Mouse (Mus musculus): ENCODE data around the gene Rora. TPM values are rescaled to one million over a fixed set of nuclear protein-coding genes. Genes with fewer than 3 reads are reported as not detected.

Gene Rora
- polyA plus RNA-seq, 1 experiment, result 0.06 TPM

DNA sequence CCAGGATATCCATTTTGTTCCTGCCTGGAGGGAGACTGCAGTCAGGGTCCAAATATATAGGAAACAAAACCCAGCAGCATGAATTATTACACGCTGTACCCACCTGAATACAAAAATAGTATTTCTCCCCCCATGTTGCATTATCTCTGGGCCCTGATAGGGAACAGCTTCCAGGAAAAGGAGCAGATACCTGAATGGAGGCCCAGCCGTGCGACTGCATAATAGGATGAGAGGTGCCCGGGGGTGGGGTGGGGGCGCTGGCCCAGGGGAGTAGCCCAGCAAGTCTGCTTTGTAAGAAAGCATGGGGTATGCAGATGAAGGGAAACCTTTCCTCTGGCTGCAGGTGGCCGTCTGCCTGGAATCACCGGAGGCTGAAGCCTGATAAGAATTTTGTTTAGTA lies 108.1 kb downstream of the Rora start:
- Histone ChIP-seq H3K4me3 (ENCODE audit: insufficient read depth, poor library complexity, severe bottlenecking) (no peak overlapping the region), H3ac (ENCODE audit: control insufficient read depth, insufficient read length, low read depth) (no peak overlapping the region), H3K79me2 (ENCODE audit: control insufficient read depth, insufficient read depth) (no peaks in the 10 kb centered on the region), H3K27me3 (ENCODE audit: control insufficient read depth, insufficient read depth, insufficient read length) (no peaks in the 10 kb centered on the region), H3K36me3 (ENCODE audit: control insufficient read depth, insufficient read depth) (no peaks in the 10 kb centered on the region), H3K79me3 (ENCODE audit: low read depth) (no peaks in the 10 kb centered on the region)
- TF ChIP-seq CEBPB (IDR thresholded peaks at IDR 0.05; ENCODE audit: low read depth) (no peak), MYOD1 (IDR thresholded peaks at IDR 0.05; ENCODE audit: control insufficient read depth, insufficient read length, low read depth) (no peak), USF1 (IDR thresholded peaks at IDR 0.05; ENCODE audit: low read depth) (no peak), MYOG (IDR thresholded peaks at IDR 0.05; ENCODE audit: control insufficient read depth, extremely low read depth, insufficient read length) (no peak), FOSL1 (IDR thresholded peaks at IDR 0.05; ENCODE audit: insufficient read depth, low read length, poor library complexity, severe bottlenecking) (no peak), MAX (IDR thresholded peaks at IDR 0.05) (no peak), CTCF (IDR thresholded peaks at IDR 0.05; ENCODE audit: control insufficient read depth, insufficient read depth, insufficient read length) (no peak)

DNA sequence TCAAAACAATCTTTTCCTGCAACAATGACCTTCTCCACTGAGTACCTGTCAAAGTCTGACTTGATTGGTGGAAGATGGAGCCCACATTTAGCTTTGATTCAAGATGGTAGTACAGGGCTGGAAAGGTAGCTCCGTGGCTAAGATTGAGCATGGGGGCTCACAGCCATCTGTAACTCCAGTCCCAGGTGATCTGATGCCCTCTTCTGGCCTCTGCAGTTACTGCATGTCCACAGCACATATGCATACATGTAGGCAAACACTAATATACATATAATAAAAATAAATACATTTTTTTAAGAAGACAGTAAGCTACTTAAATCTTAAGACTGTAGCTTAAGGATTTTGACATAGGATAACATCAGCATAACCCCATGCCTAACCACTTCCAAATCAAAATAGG lies 112.0 kb downstream of the Rora start:
- Histone ChIP-seq H3K79me2 (ENCODE audit: control insufficient read depth, insufficient read depth) (no peaks in the 10 kb centered on the region), H3K27me3 (ENCODE audit: control insufficient read depth, insufficient read depth, insufficient read length) (no peaks in the 10 kb centered on the region), H3K36me3 (ENCODE audit: control insufficient read depth, insufficient read depth) (no peaks in the 10 kb centered on the region), H3ac (ENCODE audit: control insufficient read depth, insufficient read length, low read depth) (no peak overlapping the region), H3K4me3 (ENCODE audit: insufficient read depth, poor library complexity, severe bottlenecking) (no peak overlapping the region), H3K79me3 (ENCODE audit: low read depth) (no peaks in the 10 kb centered on the region)
- TF ChIP-seq MAX (IDR thresholded peaks at IDR 0.05), result no peak
- no peak for TF ChIP-seq CTCF (IDR thresholded peaks at IDR 0.05; ENCODE audit: control insufficient read depth, insufficient read depth, insufficient read length)
- no peak for TF ChIP-seq CEBPB (IDR thresholded peaks at IDR 0.05; ENCODE audit: low read depth)
- TF ChIP-seq USF1 (IDR thresholded peaks at IDR 0.05; ENCODE audit: low read depth), result no peak
- no peak for TF ChIP-seq FOSL1 (IDR thresholded peaks at IDR 0.05; ENCODE audit: insufficient read depth, low read length, poor library complexity, severe bottlenecking)
- no peak for TF ChIP-seq MYOG (IDR thresholded peaks at IDR 0.05; ENCODE audit: control insufficient read depth, extremely low read depth, insufficient read length)
- no peak for TF ChIP-seq MYOD1 (IDR thresholded peaks at IDR 0.05; ENCODE audit: control insufficient read depth, insufficient read length, low read depth)

DNA sequence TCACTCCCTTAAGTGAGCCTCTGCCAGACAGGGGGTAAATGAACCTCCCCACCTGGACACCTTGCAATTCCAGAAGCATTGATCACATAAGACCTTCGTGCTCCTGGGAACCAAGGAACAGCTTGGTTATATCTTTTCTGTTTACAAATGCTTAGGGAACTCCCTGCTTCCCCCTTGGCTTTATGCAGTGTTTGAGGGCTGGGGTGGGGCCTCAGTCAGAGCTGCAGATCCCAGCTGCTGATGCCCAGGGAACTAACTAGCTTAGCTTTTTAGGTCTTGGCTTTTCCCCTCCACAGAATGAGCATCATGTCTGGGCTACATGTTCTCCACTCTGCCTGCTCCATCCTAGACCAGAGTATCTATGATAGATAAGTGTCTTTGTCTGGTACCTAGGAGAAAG lies 116.1 kb downstream of the Rora start:
- Histone ChIP-seq H3K36me3 (ENCODE audit: control insufficient read depth, insufficient read depth) (no peaks in the 10 kb centered on the region), H3K4me3 (ENCODE audit: insufficient read depth, poor library complexity, severe bottlenecking) (no peak overlapping the region), H3K79me2 (ENCODE audit: control insufficient read depth, insufficient read depth) (no peaks in the 10 kb centered on the region), H3K79me3 (ENCODE audit: low read depth) (no peaks in the 10 kb centered on the region), H3ac (ENCODE audit: control insufficient read depth, insufficient read length, low read depth) (no peak overlapping the region), H3K27me3 (ENCODE audit: control insufficient read depth, insufficient read depth, insufficient read length) (no peaks in the 10 kb centered on the region)
- TF ChIP-seq MYOD1 (IDR thresholded peaks at IDR 0.05; ENCODE audit: control insufficient read depth, insufficient read length, low read depth) (no peak), MAX (IDR thresholded peaks at IDR 0.05) (no peak), FOSL1 (IDR thresholded peaks at IDR 0.05; ENCODE audit: insufficient read depth, low read length, poor library complexity, severe bottlenecking) (no peak), MYOG (IDR thresholded peaks at IDR 0.05; ENCODE audit: control insufficient read depth, extremely low read depth, insufficient read length) (no peak), CTCF (IDR thresholded peaks at IDR 0.05; ENCODE audit: control insufficient read depth, insufficient read depth, insufficient read length) (no peak), CEBPB (IDR thresholded peaks at IDR 0.05; ENCODE audit: low read depth) (no peak), USF1 (IDR thresholded peaks at IDR 0.05; ENCODE audit: low read depth) (no peak)

DNA sequence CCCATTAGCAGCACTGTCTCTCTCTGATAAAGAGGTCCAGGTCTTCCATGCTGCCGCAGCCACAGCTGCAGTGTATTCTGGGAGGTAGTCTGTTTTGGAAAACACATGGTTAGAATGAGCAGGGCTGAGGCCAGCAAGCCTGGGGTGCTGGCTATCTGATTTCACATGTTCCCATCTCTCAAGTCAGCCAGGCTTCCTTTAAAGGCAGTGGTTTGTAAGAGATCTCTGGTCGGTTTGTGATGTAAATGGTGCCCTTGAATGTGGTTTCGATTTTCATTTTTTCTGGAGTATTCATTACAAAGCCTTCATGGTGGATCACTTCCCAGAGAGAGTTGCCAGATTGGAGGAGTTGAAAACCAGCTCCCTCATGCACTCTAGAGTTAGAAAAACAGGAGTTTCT lies 117.8 kb downstream of the Rora start:
- no peak overlapping the region for H3K4me3 ChIP-seq (ENCODE audit: insufficient read depth, poor library complexity, severe bottlenecking)
- H3K36me3 ChIP-seq (ENCODE audit: control insufficient read depth, insufficient read depth), result no peaks in the 10 kb centered on the region
- no peak overlapping the region for H3ac ChIP-seq (ENCODE audit: control insufficient read depth, insufficient read length, low read depth)
- no peaks in the 10 kb centered on the region for H3K27me3 ChIP-seq (ENCODE audit: control insufficient read depth, insufficient read depth, insufficient read length)
- no peak for TF ChIP-seq USF1 (IDR thresholded peaks at IDR 0.05; ENCODE audit: low read depth)
- TF ChIP-seq CTCF (IDR thresholded peaks at IDR 0.05; ENCODE audit: control insufficient read depth, insufficient read depth, insufficient read length), result no peak
- TF ChIP-seq MAX (IDR thresholded peaks at IDR 0.05), result no peak
- H3K79me2 ChIP-seq (ENCODE audit: control insufficient read depth, insufficient read depth), result no peaks in the 10 kb centered on the region
- no peaks in the 10 kb centered on the region for H3K79me3 ChIP-seq (ENCODE audit: low read depth)

DNA sequence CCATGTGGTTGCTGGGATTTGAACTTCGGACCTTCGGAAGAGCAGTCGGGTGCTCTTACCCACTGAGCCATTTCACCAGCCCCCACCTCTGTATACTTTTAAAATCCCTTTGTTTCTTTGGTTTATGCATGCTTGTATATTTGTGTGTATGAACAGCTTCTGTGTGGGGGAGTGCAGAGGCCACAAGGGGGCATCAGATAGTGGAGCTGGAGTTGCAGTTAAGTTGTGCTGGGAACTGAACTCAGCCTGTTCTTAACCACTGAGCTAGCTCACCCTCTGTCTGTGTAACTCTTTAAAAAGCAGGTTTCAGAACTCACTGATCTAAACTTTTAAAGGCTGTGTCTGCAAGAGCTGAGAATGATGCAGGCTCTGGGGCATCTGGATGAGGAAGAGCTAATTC lies 120.2 kb downstream of the Rora start:
- H3K36me3 ChIP-seq (ENCODE audit: control insufficient read depth, insufficient read depth), result no peaks in the 10 kb centered on the region
- H3K4me3 ChIP-seq (ENCODE audit: insufficient read depth, poor library complexity, severe bottlenecking), result no peak overlapping the region
- H3ac ChIP-seq (ENCODE audit: control insufficient read depth, insufficient read length, low read depth), result no peak overlapping the region
- TF ChIP-seq CEBPB (IDR thresholded peaks at IDR 0.05; ENCODE audit: low read depth) (no peak), FOSL1 (IDR thresholded peaks at IDR 0.05; ENCODE audit: insufficient read depth, low read length, poor library complexity, severe bottlenecking) (no peak), MYOG (IDR thresholded peaks at IDR 0.05; ENCODE audit: control insufficient read depth, extremely low read depth, insufficient read length) (no peak), USF1 (IDR thresholded peaks at IDR 0.05; ENCODE audit: low read depth) (no peak), MYOD1 (IDR thresholded peaks at IDR 0.05; ENCODE audit: control insufficient read depth, insufficient read length, low read depth) (no peak), CTCF (IDR thresholded peaks at IDR 0.05; ENCODE audit: control insufficient read depth, insufficient read depth, insufficient read length) (no peak), MAX (IDR thresholded peaks at IDR 0.05) (no peak)
- H3K79me2 ChIP-seq (ENCODE audit: control insufficient read depth, insufficient read depth), result no peaks in the 10 kb centered on the region
- no peaks in the 10 kb centered on the region for H3K79me3 ChIP-seq (ENCODE audit: low read depth)
- no peaks in the 10 kb centered on the region for H3K27me3 ChIP-seq (ENCODE audit: control insufficient read depth, insufficient read depth, insufficient read length)

DNA sequence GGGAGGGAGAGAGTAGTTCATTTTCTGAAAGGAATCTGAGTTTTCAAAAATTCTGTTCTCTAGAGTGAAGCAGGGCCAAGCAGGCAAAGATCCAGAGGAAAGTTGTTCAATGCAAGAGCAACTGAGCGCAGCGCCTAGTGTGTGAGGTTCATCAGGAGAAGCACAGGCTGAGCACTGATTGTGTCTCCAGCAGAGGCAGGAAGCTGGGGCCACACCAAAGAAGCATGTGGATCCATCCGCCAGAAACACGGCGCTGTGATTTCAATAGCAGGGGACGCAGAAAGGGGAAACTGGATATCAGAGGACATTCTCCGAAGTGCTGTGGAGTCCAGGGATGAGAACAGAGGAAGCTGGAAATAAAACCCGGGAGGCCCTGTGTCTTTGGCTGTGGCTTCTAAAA lies 128.4 kb downstream of the Rora start:
- no peaks in the 10 kb centered on the region for H3K27me3 ChIP-seq (ENCODE audit: control insufficient read depth, insufficient read depth, insufficient read length)
- H3K4me3 ChIP-seq (ENCODE audit: insufficient read depth, poor library complexity, severe bottlenecking), result no peak overlapping the region
- TF ChIP-seq FOSL1 (IDR thresholded peaks at IDR 0.05; ENCODE audit: insufficient read depth, low read length, poor library complexity, severe bottlenecking) (no peak), USF1 (IDR thresholded peaks at IDR 0.05; ENCODE audit: low read depth) (no peak), CTCF (IDR thresholded peaks at IDR 0.05; ENCODE audit: control insufficient read depth, insufficient read depth, insufficient read length) (no peak), MYOD1 (IDR thresholded peaks at IDR 0.05; ENCODE audit: control insufficient read depth, insufficient read length, low read depth) (no peak), CEBPB (IDR thresholded peaks at IDR 0.05; ENCODE audit: low read depth) (no peak), MAX (IDR thresholded peaks at IDR 0.05) (no peak), MYOG (IDR thresholded peaks at IDR 0.05; ENCODE audit: control insufficient read depth, extremely low read depth, insufficient read length) (no peak)
- H3K36me3 ChIP-seq (ENCODE audit: control insufficient read depth, insufficient read depth), result no peaks in the 10 kb centered on the region
- H3K79me3 ChIP-seq (ENCODE audit: low read depth), result no peaks in the 10 kb centered on the region
- no peaks in the 10 kb centered on the region for H3K79me2 ChIP-seq (ENCODE audit: control insufficient read depth, insufficient read depth)
- no peak overlapping the region for H3ac ChIP-seq (ENCODE audit: control insufficient read depth, insufficient read length, low read depth)
